Mouse (Mus musculus) megakaryocyte-erythroid progenitor cell, adult 5-6 weeks (primary cell): Measurements from ENCODE around the gene Gm45521. TPM values are rescaled to one million over a fixed set of nuclear protein-coding genes. Genes with fewer than 3 reads are reported as not detected.

Experiments
- ATAC-seq: replicated peaks from 2 replicates; pipeline ENCODE4 v1.8.0; 2016; ENCODE audit warnings: mild to moderate bottlenecking, inconsistent platforms; ENCODE audit not compliant: severe bottlenecking, poor library complexity, low FRiP score, low TSS enrichment
- total RNA-seq, 2 experiments: library from RNA; stranded (forward) in 1 of 2; stranded (reverse) in 1 of 2; fragments of 200-1000, 215-1000 nt in 1 of 2; fragments of >200 nt in 1 of 2; fragmentation: Nextera tagmentation in 1 of 2; gene quantifications; 2 replicates each; pipeline ENCODE4 v1.2.3; 2014 to 2017

The Gm45521 gene
- total RNA-seq, 2 experiments from 2014 or later, result not detected

DNA sequence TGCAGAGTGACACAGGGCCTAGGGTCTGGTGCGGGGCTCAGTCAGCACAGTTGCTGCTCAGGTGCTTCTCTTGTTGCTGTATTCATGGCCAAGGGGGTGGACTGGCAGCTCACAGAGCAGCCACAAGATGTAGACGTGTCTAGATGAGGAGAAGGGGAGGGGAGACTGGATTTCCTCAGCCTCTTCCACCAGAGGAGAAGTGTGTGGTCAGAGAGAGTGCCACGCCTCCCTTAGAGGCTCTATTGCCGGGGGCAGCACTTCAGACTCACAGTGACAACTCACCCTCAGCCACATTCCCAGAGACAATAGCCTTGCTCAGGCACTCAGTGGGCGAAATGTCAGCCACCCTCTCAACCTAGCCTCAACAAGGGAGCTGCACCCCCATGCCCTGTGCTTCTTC, 11.8 kb upstream of the Gm45521 start:
- ATAC-seq, result no peak

- ATAC-seq, result no peak
Measured at GRCm38 (mm10) chr14:7951234-7951633, 5.9 kb upstream of the Gm45521 start.

DNA sequence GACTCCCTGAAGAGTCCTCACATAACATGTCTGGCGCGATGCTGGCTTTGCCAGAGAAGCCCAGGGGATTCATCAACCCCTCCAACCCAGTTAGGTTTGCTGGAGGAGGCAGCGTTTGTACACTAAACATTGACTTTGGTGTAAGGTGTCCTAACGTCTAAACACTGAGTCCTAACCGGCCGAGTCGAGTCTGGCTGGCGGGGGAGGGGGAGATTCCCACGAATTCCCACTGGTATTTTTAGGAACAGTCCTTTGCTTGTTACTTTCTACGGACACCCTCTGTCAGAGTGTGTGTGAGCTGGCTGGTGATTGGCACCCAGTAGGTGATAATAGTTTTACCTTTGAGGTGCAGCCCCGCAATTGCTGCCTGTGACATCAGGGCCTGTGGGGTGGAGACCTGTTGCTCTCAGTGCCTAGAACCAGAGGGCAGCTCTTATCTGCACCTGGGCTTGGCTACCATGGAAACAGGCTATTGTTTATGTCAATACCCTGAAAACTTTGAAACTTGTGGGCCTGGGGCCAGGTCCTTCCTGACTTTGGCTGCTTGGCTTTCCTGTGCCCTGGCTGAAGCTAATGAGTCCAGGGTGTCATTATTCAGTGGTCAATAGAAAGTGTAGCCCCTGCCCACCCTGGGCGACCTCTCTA, 4.4 kb upstream of the Gm45521 start:
- ATAC-seq, result peak; percentile 77

- ATAC-seq, result no peak
Measured at GRCm38 (mm10) chr14:7954071-7954471, 3.0 kb upstream of the Gm45521 start.

DNA sequence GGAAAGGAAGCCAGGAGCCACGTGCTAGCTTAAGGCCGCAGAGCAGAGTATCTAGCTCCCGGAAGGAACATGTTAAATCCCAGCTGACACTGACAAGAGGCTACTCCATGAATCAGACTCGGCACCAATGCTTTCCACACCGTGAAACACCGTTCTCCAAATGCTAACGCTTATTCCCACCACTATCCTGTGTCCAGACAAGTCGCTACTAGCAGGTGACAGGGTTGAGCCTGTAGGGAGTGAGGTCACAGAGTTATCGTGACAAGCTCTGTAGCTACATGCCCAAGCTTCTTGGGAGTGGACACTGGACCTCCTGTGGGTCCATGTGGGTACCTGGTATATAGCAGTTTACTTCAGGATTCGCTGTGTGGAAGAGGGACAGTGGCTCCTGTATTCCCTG, 661 bp upstream of the Gm45521 start:
- no peak for ATAC-seq

GRCm38 (mm10) chr14:7960616-7961015, 3.5 kb downstream of the Gm45521 start:
- ATAC-seq, result peak; percentile 51; the same call in 1 of the 2 replicates

DNA sequence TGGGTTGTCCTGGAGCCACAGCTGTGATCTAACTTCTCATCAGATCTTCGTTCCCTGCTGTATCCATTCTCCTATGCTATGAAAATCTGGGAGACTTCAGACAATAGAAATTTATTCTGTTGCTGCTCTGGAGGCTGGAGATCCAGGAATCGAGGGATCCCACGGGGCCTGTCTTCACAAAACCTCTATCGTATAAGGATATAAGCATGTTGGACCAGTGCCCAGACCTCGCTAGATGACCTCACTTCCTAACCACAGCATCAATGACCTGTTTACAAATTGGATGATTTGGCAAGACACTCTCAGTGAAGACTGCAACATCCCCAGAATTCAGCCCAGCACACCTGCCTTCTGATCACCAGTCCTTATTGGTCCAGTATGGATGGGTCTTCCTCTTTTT, 4.6 kb downstream of the Gm45521 start:
- ATAC-seq, result no peak

GRCm38 (mm10) chr14:7962626-7963025, 5.5 kb downstream of the Gm45521 start:
- ATAC-seq, result no peak

GRCm38 (mm10) chr14:7963160-7963559, 6.1 kb downstream of the Gm45521 start:
- no peak for ATAC-seq

DNA sequence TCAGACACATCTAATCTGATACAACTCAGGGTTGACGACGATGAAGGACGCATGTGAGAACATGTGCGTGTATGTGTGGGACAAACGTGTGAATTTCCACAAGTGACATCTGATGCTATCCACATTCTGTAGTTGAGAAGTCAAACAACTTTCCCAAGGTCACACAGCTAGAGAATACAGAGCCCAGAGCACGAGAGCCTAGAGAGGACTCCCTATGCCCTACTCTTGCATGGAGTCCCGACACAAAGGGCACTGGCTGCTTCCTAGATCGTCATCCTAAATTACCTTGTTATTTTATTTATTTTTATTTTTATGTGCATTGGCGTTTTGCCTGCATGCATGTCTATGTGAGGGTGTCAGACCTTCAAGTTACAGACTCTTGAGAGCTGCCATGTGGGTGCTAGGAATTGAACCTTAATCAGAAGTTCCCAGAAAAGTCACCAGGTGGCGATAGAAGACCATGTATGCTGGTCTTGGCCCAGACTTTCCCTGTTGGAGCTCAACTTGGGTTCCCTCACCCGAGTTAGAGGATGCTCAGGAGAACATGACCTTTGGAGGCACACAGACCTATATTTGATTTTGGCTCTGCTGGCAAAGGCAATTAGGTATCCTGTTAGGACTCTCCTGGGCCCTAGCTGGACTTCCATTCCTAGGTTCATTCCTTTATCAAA, 7.3 kb downstream of the Gm45521 start:
- peak; percentile 76 for ATAC-seq

DNA sequence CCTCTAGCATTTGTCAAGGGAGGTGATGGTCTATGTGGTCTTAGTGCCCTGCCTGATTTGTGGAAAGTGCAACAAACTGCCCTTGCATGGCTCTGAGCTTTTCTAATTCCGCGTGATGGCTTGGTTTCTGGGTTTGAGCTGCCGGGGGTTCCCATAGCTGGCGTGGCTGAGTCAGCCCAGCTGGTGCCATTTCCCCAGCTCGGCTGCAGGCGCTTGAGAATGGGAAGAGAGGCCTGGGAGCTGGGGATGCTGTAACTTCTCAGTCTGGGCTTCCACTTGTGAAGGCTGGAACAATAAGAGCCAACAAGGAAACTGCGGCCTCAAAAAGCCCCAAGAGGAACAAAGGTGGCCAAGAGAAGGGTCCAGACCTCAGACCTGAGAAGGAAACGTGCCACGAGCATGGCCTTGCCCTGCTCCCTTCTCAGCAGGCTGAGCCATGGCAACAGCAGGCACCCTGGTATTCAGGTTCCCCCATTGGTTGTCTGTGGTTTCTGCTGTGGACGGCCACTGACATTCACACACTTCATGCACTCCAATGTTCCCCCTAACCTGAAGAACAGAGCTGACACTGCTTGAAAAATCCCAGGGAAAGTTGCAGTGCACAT, 14.9 kb downstream of the Gm45521 start:
- no peak for ATAC-seq

DNA sequence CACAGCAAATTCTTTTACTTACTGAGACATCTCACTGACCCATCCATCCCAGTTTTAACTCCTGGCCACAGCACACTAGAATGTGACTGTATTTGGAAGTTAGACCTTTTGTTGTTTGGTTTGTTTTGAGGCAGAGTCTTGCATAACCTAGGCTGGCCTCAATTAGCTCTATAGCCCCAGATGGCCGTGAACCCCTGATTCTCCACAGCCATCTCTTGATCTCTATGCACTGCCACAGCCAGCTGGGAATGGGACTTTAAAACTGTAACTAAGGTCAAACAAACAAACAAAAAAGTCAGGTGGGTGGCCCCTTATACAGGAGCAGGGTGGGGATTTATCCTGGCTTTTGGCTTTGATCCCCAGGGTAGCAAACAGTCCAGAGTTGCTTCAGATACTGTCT, 17.6 kb downstream of the Gm45521 start:
- ATAC-seq, result no peak

GRCm38 (mm10) chr14:7975177-7975576, 18.1 kb downstream of the Gm45521 start:
- no peak for ATAC-seq

GRCm38 (mm10) chr14:7977471-7977870, 20.4 kb downstream of the Gm45521 start:
- no peak for ATAC-seq

GRCm38 (mm10) chr14:7978183-7978582, 21.1 kb downstream of the Gm45521 start:
- no peak for ATAC-seq

GRCm38 (mm10) chr14:7981226-7981625, 24.1 kb downstream of the Gm45521 start:
- no peak for ATAC-seq

DNA sequence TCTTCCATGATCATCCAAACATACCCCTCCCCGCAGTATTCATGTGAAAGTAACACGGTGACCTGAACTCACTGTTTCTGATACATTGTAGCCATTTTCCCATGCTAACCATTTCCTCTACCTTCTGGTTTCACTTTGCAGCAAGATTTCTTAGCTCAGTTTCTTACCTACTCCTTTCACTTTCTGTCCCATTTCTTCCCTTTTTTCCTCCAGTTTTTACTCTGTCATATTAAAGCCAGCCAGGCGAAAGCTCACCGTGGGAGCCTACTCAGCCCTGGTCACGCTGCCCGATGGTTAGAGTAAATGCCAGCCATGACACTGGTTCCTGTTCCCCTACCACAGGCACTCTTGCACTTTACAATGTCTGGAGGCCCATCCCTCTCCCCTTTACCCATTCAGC, 29.8 kb downstream of the Gm45521 start:
- no peak for ATAC-seq

DNA sequence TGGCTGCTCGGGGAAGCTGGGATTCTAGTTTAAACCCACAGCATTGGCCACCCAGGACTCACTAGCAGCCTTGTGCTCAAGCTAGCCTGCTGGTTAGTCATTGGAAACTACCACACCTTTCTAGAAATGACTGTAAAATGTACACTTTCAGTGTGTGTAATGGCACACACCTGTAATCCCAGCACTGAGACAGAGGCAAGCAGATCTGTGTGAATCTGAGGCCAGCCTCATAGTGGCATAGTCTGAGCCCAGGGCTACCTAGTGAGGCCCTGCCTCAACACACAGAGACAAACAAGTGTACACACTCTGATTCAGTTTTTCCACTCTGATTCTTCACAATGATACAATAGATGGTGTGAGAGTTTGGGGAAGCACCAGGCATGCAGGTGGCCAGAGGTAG, 32.3 kb downstream of the Gm45521 start:
- ATAC-seq, result no peak

GRCm38 (mm10) chr14:7989961-7990360, 32.9 kb downstream of the Gm45521 start:
- no peak for ATAC-seq

GRCm38 (mm10) chr14:7991108-7991776, 34.2 kb downstream of the Gm45521 start:
- no peak for ATAC-seq
